Mouse (Mus musculus) thymus, adult 2 months (tissue): ENCODE data around the gene Acaca. TPM values are rescaled to one million over a fixed set of nuclear protein-coding genes. Genes with fewer than 3 reads are reported as not detected.

Experiments used
- DNase-seq: peaks from one replicate; pipeline ENCODE4 v3.0.0; 2021
- H3K27ac ChIP-seq: fragments of 200-500 bp; 2 replicates; pipeline ENCODE4 v1.5.1; 2012; ENCODE audit warnings: low read length, control low read depth; ENCODE audit not compliant: control insufficient read depth, insufficient read depth
- H3K27me3 ChIP-seq: fragments of 200-500 bp; 2 replicates; pipeline ENCODE4 v1.6.1; 2012; ENCODE audit warnings: mild to moderate bottlenecking, low read length, moderate library complexity, mixed read lengths; ENCODE audit not compliant: control insufficient read depth, insufficient read depth
- H3K36me3 ChIP-seq: fragments of 200-500 bp; 2 replicates; pipeline ENCODE4 v1.6.1; 2012; ENCODE audit warnings: mild to moderate bottlenecking, low read length, moderate library complexity; ENCODE audit not compliant: control insufficient read depth, insufficient read depth
- H3K4me1 ChIP-seq: fragments of 200-500 bp; replicated peaks from 2 replicates; pipeline ENCODE4 v1.6.1; 2012; ENCODE audit warnings: low read length; ENCODE audit not compliant: control insufficient read depth, insufficient read depth
- H3K4me3 ChIP-seq: fragments of 200-500 bp; 2 replicates; pipeline ENCODE4 v1.5.1; 2012; ENCODE audit warnings: mild to moderate bottlenecking, low read length, control low read depth, moderate library complexity; ENCODE audit not compliant: control insufficient read depth, insufficient read depth
- CTCF ChIP-seq: fragments of 200-500 bp; IDR thresholded peaks from 2 replicates; pipeline ENCODE4 v1.5.1; 2012; ENCODE audit warnings: mild to moderate bottlenecking, control low read depth, low read length, moderate library complexity, borderline replicate concordance; ENCODE audit not compliant: control insufficient read depth, poor library complexity, insufficient read depth; ENCODE audit errors: extremely low read depth
- POLR2A ChIP-seq: fragments of 200-500 bp; IDR thresholded peaks from 2 replicates; pipeline ENCODE4 v1.6.1; 2012; ENCODE audit warnings: mild to moderate bottlenecking, low read length, control low read depth, moderate library complexity; ENCODE audit not compliant: control insufficient read depth, poor library complexity, insufficient read depth; ENCODE audit errors: extremely low read depth
- WGBS: fragments of 180-500 bp; shearing (Covaris S2); methylation state at CpG from one replicate; pipeline ENCODE4 v1.1.7; 2018; 5-methylcytosine and 5-hydroxymethylcytosine counted together
- polyA plus RNA-seq: library from polyadenylated mRNA; depleted of rRNA; stranded (reverse); fragments of >200 nt; gene quantifications from 2 replicates; pipeline ENCODE4 v1.2.3, GENCODE M21; 2012

Acaca gene
- polyA plus RNA-seq, 1 experiment, result 25.3 TPM

- Histone ChIP-seq H3K27ac (no peak overlapping the region), H3K4me3 (no peak overlapping the region), H3K4me1 (no peaks in the 10 kb centered on the region), H3K27me3 (no peaks in the 10 kb centered on the region), H3K36me3 (no peaks in the 10 kb centered on the region)
- TF ChIP-seq POLR2A, result no peak
- TF ChIP-seq CTCF, result no peak
- WGBS, result 93% methylated on average over 2 of the region's 2 CpGs
- DNase-seq, result no peak
Measured at GRCm38 (mm10) chr11:84357771-84358170, 228.3 kb downstream of the Acaca start.

- Histone ChIP-seq H3K27ac (no peak overlapping the region), H3K27me3 (no peaks in the 10 kb centered on the region), H3K4me3 (no peak overlapping the region), H3K36me3 (no peaks in the 10 kb centered on the region), H3K4me1 (no peaks in the 10 kb centered on the region)
- no peak for DNase-seq
- WGBS, result over 99% methylated on average over 5 of the region's 5 CpGs
- TF ChIP-seq POLR2A (no peak), CTCF (no peak)
Measured at GRCm38 (mm10) chr11:84361551-84361950, 232.1 kb downstream of the Acaca start.

- H3K36me3 ChIP-seq, result no peaks in the 10 kb centered on the region
- H3K27ac ChIP-seq, result no peak overlapping the region
- 94% methylated on average over 6 of the region's 6 CpGs for WGBS
- no peak for DNase-seq
- no peak overlapping the region for H3K4me3 ChIP-seq
- no peaks in the 10 kb centered on the region for H3K27me3 ChIP-seq
- no peak for TF ChIP-seq CTCF
- no peak for TF ChIP-seq POLR2A
- no peaks in the 10 kb centered on the region for H3K4me1 ChIP-seq
Measured at GRCm38 (mm10) chr11:84362633-84363243, 233.3 kb downstream of the Acaca start.

- Histone ChIP-seq H3K27ac (no peak overlapping the region), H3K4me3 (no peak overlapping the region), H3K27me3 (no peaks in the 10 kb centered on the region), H3K4me1 (no peaks in the 10 kb centered on the region), H3K36me3 (no peaks in the 10 kb centered on the region)
- no peak for DNase-seq
- WGBS, result 93% methylated on average over 1 of the region's 1 CpGs
- TF ChIP-seq CTCF (no peak), POLR2A (no peak)
Measured at GRCm38 (mm10) chr11:84365313-84365712, 235.8 kb downstream of the Acaca start.

GRCm38 (mm10) chr11:84368902-84369301, 239.4 kb downstream of the Acaca start:
- no peak for DNase-seq
- no peaks in the 10 kb centered on the region for H3K4me1 ChIP-seq
- no peaks in the 10 kb centered on the region for H3K27me3 ChIP-seq
- WGBS, result 34% methylated on average over 2 of the region's 2 CpGs
- H3K4me3 ChIP-seq, result no peak overlapping the region
- no peaks in the 10 kb centered on the region for H3K36me3 ChIP-seq
- no peak overlapping the region for H3K27ac ChIP-seq
- TF ChIP-seq CTCF (no peak), POLR2A (no peak)

- Histone ChIP-seq H3K4me3 (no peak overlapping the region), H3K4me1 (no peaks in the 10 kb centered on the region), H3K36me3 (no peaks in the 10 kb centered on the region), H3K27ac (no peak overlapping the region), H3K27me3 (no peaks in the 10 kb centered on the region)
- DNase-seq, result no peak
- no peak for TF ChIP-seq POLR2A
- TF ChIP-seq CTCF, result no peak
- 97% methylated on average over 4 of the region's 4 CpGs for WGBS
Measured at GRCm38 (mm10) chr11:84373122-84373521, 243.7 kb downstream of the Acaca start.
